Mouse (Mus musculus) urinary bladder, postnatal 4 days (tissue): Measurements from ENCODE around the gene Eefsec.

Experiments used
- DNase-seq, 2 experiments: peaks; one replicate each; pipeline ENCODE4 v3.0.0; 2021 to 2022; ENCODE audit warnings: low spot score in 2 of 2

Eefsec gene

DNA sequence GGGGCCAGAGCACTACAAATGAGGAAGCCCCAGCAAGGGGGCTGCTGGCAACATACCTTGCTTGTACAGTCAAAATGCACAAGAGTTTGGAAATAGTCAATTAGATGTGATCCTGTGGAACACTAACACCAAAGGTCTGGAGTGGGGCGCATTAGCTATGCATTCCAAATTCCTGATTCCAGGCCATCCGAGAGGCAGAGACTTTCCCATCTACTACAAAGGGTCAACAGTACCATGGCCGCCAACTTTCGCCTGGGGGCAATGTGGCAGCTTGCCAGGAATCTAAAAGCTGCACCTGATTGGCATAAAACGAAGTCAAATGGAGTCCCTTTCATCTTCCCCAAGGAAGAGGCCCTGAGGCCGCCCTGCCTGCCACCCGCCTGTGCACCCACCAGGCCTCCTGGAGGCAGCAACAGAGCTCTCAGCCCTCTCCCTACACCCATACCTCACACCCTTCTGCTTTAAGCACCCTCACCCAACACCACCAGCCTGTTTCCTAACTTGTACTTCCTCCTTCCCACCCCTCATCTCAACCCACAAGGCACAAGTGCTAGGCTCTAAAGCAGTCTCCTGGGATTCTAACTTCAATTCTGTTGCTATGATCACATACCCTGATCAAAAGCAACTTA lies 30.1 kb downstream of the Eefsec start:
- no peak for DNase-seq

DNA sequence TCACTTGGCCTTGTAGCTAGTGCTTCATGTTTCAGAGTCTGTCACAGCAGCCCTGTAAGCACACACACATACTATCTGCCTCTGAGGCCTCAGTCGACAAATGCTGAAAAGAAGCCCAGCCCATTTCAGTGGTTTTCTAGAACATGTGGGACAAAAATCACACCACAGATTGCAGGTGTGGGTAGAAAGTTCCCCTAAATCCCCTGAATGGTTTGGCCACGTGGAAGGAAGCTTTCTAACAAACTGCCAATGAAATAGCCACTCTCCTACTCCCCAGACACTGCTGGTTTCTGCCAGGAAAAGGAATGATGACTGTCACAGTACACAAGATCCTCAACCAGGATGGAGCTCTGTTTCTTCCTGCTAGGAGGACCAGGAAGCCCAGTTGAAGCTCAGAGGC lies 33.7 kb downstream of the Eefsec start:
- no peak for DNase-seq

DNA sequence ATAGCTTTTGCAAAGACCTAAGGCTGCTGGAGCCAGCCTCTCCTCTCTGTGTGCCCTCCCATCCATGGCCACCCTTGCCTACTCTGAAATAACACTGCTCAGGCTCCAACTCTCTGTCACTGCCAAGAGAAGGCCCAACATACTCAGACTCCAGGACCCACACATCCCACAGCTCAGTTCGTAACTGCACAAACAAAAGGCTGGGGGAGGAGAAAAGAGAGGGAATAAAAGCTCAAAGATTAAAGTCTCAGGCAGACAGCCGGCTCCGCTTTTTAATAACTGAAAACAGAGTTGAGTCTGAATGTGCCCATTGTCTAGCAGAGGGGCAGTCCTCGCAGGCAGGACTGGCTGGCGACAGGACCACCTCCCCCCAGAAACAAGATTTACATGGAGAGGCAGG lies 36.8 kb downstream of the Eefsec start:
- DNase-seq = no peak

DNA sequence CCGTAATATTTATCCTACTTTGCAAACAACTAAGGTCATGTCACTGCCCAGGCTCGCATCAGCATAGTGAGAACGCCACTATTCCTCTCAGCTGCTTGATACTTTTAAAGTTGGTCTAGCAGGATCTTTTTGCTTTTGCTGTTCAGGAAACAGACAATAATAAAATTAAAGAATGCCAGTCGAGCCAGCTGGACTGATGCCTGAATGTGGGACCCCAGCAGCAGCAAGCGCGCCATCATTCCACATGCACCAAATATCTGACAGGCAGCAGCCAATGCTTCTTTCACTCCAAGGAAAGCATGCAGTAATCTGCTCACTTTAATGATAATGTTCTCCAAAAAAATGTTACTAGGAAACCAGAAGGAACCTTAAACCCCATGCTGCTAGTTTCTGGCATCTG lies 45.9 kb downstream of the Eefsec start:
- no peak for DNase-seq

DNA sequence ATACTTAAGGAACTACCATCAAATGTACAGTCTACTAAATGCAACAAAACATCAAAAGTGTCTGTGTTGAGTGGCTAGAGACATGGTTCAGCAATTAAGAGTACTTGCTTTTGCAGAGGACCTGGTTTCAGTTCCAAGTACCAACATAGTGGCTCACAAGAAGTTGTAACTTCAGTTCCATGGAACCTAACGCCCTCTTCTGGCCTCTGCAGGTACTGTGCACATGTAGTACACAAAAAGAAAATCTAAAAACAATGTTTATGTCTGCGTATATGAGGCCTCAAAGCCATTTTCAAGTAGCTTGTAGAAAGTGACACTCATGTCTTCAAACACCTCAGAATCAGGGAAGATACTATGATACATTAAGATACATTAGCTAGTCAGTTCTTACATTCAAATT lies 48.4 kb downstream of the Eefsec start:
- no peak for DNase-seq

DNA sequence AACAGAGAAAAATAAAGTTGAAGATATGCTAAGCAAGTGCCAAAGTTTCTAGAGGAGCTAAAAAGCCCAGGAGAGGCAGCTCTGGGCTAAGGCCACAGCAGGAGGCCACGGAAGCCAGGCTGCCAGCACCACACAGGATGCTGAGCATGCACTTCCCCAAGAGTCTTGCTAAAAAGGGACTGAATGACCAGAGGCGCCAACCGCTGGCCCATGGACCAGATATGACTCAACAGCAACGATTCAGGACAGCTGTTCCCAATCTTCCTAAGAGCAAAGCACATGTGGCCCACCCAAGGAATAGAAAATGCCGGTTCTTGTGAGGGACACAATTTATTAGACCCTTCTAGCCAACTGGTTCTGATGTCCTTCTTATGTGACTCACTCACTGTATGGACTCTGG lies 57.4 kb downstream of the Eefsec start:
- DNase-seq = peak; percentile 50 to 62

DNA sequence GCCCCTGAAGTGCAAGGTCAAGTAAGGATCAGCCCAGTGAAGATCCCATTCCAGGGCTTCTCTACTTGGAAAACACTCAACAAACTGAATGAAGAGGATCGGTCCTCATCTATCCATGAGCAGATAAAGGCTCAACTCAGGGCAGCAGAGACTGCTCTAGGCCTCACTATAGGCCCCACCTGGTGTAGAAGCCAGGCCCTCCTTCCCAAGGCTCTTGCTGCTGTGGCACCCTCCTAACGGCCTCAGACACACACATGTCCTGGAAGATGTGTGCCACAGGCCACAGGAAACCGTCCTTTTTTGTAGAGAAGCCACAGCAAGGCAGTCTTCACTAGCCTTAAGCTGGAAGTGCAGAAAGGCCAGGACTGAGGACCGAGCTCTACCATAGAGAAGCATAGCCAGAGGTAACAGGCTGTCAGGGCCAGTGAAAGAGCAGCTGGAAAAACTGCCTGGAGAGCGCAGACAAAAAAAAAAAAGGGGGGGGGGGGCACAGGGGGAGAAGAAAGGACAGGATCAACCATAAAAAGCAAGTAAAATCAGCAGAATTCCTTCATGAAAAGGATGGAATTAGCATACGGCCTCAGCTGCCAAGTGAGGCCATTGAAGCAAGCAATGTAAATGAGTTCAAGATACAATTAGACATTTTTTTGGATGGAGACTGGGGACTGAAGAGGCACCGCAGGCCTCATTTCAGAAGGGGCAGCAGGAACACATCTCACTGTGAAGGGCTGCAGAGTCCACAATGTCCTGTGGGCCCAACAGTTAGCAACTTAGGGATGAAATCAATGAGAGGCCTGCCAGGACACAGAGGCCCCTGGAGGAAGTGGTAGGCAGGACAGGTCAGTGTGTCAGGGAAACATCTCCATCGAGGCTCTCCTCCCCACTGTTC lies 58.3 kb downstream of the Eefsec start:
- DNase-seq = peak in 1 of 2 experiments; percentile 30

DNA sequence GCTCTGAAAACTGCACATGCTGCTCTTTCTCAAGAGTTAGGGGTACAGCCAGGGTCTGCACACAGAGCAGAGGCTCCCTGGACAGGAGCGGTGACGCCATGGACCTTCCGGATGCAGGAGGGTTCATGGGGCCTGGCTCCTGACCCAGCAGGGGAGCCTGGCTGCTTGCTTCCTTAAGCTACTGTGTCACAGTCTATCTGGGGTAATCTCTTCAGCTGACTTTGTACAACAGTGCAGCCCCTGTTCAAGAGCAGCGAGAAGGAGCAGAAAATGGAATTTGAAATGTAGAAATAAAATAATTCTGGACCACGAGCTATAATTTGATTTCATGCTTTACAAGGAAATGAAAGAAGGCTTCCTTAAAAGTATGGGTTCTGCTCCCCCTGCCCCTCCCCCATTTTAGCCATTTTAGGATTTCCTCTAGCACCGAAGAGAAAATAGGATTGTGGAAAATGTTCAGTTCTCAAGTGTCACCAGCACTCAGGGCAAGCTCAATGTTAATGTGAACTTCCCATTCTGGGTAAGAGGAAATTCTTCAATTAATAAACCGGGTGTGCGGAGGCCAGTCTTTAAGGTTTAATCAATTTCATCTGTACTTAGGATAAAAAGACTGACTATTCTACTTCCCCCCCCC lies 61.8 kb downstream of the Eefsec start:
- no peak for DNase-seq

DNA sequence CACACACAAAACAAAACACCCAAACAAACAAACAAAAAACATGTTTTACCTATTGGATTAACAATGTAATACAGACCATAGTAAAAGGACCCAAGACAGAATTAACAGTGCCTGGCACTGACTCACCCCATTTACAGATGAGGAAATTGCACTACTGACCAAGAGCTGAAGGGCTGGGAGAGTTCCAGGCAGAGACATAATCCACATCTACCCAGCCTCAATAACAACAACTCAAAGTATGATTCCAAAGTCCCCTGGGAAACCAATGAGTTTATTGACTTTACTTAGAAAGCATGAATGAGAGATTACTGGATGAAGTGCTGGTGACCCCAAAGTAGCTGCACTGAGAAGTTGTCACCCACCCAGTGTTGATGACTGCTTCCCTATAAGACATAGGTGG lies 62.6 kb downstream of the Eefsec start:
- no peak for DNase-seq

DNA sequence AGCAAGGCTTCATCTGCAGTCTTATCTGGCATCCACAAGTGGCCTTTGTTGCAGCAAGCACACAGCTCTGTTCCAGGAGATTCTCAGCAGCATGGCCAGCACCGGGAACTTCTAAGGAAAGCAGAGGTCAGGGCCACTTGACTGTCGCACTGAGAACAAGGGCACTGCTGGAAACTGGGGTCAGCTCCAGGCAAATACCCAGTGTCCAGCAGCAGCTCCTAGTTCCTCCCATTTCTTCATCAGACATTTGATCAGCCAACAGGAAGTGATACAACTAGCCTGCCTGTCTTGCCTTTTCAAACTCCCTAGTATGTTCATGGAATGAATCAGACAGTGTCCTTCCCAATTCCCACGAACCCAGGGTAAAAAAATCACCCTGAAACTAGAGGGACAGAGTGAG lies 66.6 kb downstream of the Eefsec start:
- DNase-seq = no peak

DNA sequence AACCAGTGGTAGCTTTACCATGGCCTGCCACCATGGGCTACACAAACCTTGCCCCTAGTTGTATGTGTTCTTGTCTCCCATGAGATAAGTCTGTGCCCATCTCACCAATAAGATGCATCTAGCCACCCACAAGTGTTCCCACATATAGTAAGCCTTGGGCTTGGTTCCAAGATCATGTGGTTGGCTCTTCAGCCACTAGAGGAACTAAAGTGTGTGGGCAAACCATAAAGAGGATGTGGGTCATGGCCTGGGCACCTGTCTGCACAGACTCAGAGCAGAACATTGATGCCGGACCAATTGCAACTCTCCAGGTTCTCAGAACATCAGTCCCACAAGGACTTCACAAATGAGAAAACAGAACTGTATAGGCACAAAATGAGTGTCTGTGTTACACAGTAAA lies 67.5 kb downstream of the Eefsec start:
- DNase-seq = no peak

DNA sequence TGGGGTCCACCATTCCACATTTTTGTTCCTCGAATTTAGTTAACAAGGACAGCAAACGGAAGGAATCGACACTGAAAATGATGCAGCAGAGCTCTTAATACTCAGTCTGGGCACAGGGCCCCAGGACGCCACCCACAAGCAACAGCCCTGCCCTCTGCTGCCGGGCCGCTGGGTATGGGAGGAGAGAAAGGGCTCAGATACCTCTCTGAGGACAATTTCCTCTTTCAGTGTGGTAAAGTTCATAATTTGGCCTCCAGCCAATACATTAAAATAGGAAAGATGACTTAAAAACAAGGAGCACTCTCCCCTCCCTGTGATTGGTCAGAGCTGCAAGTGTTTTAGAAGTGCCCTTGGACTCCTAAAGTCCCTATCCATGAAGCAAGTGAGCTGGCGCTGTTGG lies 72.1 kb downstream of the Eefsec start:
- DNase-seq = no peak

DNA sequence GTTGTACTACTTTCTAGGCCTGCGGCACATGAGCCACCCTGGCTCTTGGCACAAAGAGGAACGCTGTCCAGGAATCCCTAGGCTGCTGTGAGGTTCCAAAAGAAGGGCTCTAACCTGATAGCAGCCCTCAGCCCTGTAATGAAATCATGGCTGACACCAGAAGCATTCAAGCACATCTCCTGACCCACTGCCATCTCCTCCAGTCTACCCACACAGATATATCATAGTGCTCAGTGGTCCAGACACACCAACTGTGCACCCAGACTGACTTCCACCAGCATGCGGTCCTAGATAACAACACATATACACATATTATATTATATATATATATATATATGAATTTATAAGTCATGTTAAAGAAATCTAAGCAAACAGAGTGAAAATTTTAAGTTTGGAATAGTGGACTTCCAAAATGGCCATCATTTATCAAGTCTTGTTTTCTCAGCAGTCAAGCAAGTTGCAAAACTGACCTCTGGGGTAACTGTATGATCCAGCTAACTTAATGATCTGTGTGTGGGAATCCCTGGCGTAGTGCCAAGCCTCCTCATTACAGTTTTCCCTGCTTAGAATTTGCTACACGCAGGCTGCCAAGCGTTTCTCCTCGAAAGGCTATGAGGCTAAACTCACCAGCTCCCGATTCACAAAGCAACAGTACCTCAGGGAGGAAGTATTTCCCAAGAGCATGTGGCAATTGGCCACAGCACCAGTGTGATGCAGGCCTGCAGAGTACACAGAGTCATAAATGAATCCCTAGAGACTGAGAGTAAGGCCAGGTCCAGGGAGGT lies 76.3 kb downstream of the Eefsec start:
- peak; percentile 62 to 69 for DNase-seq

DNA sequence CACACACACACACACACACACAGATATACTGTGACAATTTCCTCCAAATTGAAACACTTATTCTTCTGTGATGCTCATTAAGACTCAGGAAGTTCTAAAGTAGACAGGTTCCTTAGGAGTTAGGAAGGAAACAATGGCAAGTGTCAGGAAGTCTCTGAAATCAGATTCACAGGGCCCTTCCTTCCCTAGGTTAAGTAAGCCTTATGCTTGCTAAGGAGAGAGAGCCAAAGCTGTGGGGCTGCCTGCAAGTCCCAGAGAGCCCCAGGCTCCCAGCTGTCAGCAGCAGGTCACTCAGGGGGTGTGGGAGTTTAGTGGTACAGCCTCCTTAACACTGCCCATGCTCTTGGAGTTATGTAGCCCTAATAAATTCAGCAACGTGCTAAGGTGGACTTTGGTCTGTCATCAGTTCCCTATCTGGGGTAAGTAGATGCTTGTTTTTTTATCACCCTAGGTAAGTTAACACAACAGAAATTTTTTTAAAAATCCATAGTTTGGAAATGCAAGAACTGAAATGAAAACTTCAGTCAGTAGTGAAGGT lies 82.8 kb downstream of the Eefsec start:
- DNase-seq = no peak

DNA sequence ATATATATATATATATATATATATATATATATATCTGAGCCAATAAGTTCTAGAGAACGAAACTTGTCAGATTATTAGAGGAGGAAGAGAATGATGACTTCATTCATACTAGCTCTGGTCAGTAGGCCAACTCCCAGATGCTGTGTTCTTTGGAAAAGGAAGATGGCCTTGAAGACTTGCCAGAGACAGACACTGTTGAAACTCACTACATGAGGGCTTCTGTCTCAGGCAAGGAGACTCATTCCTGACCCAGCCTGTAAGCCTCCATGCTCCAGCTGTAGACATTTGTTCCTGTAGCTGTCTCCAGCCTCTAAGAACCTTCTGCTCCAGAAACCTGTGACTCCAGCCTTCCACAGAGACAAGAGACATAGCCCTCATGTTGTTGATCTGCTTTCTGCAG lies 85.2 kb downstream of the Eefsec start:
- DNase-seq = no peak

DNA sequence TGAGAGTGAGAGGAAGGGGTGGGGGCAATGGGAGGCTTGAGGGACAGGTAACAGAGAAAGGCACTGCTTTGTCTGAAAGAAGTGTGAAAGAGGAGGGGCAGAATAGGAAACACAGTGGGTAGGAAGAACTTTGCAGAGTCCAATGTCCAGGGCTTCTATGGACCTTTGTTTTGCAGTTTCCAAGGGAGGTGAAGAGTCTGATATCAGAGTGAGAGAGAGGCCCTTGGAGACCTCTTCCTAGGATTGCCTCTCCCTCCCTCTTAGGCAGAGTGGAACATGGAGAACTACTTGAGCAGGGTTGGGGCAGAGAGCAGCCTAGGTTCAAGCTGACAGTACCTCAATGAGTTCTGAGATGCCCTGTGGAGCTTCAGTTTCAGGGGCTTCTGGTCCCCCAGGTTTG lies 88.1 kb downstream of the Eefsec start:
- DNase-seq = no peak

DNA sequence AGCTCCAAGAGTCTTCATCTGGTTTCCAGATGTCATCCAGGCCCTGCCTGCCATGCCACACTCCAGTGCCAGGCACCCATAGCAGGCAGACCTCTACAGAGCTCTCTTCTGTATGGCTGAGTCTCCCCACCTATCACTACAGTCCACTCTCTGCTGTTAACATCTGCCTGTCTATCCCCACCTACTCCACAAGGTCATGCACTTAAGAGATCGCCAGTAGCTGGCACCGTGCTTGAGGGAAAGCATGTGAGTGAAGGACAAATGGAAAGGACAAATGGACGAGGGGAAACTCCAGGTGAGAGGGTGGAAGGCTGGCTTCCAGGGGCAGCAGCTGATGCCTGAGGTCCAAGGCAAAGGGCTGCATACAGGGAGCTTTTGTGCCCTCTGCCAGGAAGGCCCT lies 90.5 kb downstream of the Eefsec start:
- DNase-seq = no peak

DNA sequence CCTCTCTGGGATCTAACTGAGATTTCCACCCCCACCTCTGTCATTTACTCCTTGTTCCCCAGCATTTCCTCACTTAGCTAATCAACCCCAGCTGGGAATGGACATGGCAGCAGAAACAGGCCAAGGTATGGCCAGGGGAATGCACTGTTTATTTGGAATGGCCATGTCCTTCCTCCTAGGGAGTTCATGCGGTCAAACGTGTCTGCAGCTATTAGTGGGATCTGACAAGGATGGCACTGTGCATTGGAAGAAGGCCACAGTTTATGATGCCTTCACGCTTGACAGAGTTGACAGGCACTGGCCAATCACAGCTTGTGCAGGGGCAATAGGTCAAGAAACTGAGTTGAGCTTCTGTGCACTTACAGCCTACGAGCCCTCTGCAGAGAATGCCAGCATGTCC lies 93.8 kb downstream of the Eefsec start:
- DNase-seq = no peak

DNA sequence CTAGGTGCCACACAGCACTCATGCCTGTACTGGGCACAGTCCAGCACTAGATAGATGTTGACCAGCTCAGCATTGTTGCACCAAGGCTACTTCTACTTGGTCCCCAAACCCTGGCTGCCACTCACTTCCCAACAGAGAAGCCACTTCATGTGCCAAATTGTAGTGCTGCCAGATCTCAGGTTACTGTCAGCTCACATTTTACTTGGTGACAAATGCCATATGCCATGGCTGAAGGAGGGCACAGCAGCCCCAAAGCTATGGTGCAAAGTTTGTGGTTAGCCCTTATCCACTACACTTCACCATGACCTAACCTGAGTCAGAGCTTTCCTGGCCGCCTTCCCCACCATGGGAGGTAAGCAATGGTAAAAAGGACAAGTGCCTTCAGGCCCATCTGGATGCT lies 99.6 kb downstream of the Eefsec start:
- DNase-seq = no peak

DNA sequence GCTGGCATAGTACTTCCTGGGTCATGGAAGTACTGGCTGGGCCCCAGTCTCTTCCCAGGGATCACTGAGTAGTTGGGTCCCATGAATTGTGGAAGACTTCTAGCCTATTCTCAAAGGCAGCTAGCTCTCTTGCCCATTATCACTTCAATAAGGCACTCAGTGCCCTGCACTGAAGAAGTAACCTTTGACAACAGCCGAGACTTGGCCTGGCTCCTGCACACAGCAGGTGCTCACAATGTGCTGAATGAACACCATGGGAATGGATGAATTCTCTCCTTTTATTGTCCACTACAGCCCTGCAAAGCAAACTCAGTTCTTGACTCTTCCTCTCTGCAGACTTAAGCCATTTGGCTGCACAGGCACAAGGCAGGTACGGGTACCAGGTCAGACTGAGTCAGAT lies 101.0 kb downstream of the Eefsec start:
- DNase-seq = no peak

DNA sequence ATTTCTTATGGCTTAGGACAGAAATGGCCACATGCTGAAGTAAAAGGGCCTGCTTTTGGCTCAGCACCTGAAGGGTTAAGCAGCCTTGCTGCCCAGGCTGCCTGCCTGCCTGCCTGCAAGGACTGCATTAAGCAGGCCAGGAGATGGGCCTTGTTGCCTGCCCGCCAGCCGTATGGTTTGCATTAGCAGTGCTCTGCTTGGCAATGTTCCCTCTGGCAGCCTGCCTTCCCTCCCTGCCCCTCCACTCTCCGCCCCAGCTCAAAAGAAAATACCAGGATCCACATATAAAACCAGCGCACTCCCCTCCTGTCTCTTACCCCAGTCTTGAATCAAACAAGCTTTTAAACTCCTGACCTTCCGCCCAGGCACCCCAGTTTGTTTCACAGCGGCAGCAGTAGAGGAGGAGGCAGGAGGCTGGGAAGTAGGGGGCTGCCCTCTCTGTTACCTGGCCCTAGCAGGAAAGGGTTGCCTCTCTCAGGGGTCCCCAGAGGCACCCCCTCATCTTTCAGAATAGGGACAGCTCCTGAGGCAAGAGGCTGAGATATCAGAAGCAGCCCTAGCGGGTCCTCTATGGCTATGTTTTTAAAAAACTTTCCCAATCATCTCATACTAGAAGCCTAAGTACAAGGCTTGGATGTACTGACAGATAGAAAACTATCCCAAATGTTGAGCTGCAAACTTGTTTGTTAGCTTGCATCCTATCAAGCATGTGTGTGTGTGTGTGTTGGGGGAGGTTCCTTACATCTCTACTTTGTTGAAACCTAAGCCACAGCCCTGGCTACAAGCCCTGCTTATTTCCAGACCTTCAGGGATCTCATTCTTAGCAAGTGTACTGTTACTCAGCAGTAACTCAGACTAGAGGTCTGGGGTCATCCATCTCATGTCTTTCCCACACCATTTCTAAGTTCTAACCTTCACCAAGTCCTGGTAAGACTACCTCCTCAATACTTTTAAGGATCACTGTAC lies 102.6 kb downstream of the Eefsec start:
- peak; percentile 82 to 93 for DNase-seq
